Mouse (Mus musculus) hindbrain, embryonic 11.5 days (tissue): Measurements from ENCODE around the gene Cpt1c. TPM values are rescaled to one million over a fixed set of nuclear protein-coding genes. Genes with fewer than 3 reads are reported as not detected.
"Not testable (repeated sequence)": the region's sequence is repeated elsewhere in the genome, so short reads cannot be mapped to it uniquely, and the experiment has no call there.

Experiments
- ATAC-seq: fragments of 200-750 bp; cut with Nextera tagmentation; 2 replicates; pipeline ENCODE4 v1.8.0; 2017; ENCODE audit warnings: mild to moderate bottlenecking, moderate TSS enrichment, moderate library complexity; ENCODE audit not compliant: low FRiP score
- DNase-seq: peaks from one replicate; pipeline ENCODE4 v3.0.0-alpha.2; 2015; ENCODE audit warnings: low spot score
- H3K27ac ChIP-seq: fragments of 300-500 bp; sonication (generic); 2 replicates; pipeline ENCODE4 v1.5.1; 2014; ENCODE audit warnings: mild to moderate bottlenecking, low read depth, low read length
- H3K27me3 ChIP-seq: fragments of 300-500 bp; sonication (generic); 2 replicates; pipeline ENCODE4 v1.6.1; 2014; ENCODE audit warnings: mild to moderate bottlenecking, low read length, moderate library complexity, mixed read lengths; ENCODE audit not compliant: control insufficient read depth, insufficient read depth
- H3K36me3 ChIP-seq: fragments of 300-500 bp; sonication (generic); 2 replicates; pipeline ENCODE4 v1.6.1; 2014; ENCODE audit warnings: mild to moderate bottlenecking, low read length, moderate library complexity, mixed read lengths; ENCODE audit not compliant: control insufficient read depth, insufficient read depth
- H3K4me1 ChIP-seq: fragments of 300-500 bp; sonication (generic); replicated peaks from 2 replicates; pipeline ENCODE4 v1.6.1; 2014; ENCODE audit warnings: low read length, mixed read lengths; ENCODE audit not compliant: control insufficient read depth, insufficient read depth
- H3K4me2 ChIP-seq: fragments of 300-500 bp; sonication (generic); replicated peaks from 2 replicates; pipeline ENCODE4 v1.6.1; 2014; ENCODE audit warnings: mild to moderate bottlenecking, low read depth, low read length
- H3K4me3 ChIP-seq: fragments of 300-500 bp; sonication (generic); 2 replicates; pipeline ENCODE4 v1.5.1; 2014; ENCODE audit warnings: low read depth, low read length
- H3K9ac ChIP-seq: fragments of 300-500 bp; sonication (generic); 2 replicates; pipeline ENCODE4 v1.6.1; 2014; ENCODE audit warnings: low read depth, low read length
- H3K9me3 ChIP-seq: fragments of 300-500 bp; sonication (generic); 2 replicates; pipeline ENCODE4 v1.6.1; 2016; ENCODE audit warnings: low read length; ENCODE audit not compliant: control insufficient read depth
- WGBS: fragments of 180-500 bp; shearing (Covaris S2); extraction: QIAGEN DNeasy Blood & Tissue Kit; methylation state at CpG from one replicate; pipeline ENCODE4 v1.1.7; 2014; 5-methylcytosine and 5-hydroxymethylcytosine counted together
- polyA plus RNA-seq: library from polyadenylated mRNA; unstranded; fragments of >200 nt; fragmentation: Nextera tagmentation; extraction: Ambion mirVana; gene quantifications from 2 replicates; pipeline ENCODE4 v1.2.1, GENCODE M21; 2014

Cpt1c gene
- polyA plus RNA-seq = 23.4 and 23.5 TPM in 2 replicates

DNA sequence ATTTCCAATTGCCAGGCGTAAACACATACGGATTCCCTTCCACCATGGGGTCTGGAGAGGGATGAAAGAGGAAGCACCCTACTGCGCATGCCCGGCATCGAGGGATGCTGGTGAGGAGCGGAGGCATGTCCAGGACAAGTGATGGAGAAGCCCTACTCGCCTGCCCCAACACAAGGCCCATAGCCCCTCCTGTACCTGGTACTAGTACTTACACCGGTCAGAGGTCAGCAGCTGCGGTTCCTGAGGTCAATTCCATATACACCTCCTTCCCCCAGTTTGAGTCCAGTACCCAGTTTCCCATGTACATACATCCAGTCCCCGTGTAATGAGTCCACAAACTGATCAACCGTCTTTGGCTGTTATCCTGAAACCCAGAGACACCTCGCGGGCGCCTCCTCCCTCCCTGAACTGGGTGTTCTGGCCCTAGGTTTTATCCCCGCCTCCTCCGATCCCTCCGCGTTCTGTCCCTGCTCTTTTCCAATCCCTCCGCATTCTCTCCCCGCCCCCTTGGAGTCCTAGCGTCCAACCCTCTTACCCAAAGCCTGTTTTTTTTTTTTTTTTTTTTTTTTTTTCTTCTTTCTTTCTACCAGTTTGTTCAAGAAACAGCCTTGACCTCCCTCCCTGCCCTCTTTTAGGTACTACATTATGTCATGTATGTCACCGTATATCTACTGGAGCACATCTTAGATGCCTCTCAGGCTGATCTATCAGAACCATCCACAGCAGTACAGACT is at the start of gene Cpt1c:
Gene Cpt1c, minus strand, starts transcription at position 469 of the 734 bp plus-strand sequence.
- peak within 1 kb of the TSS; percentile 70 for H3K27ac ChIP-seq
- peaks cover 27% of the 10 kb centered on the region for H3K36me3 ChIP-seq
- no peaks in the 10 kb centered on the region for H3K9me3 ChIP-seq
- DNase-seq = peak; percentile 89
- no peaks in the 10 kb centered on the region for H3K27me3 ChIP-seq
- peak within 1 kb of the TSS; percentile 29 for H3K4me3 ChIP-seq
- WGBS = 2% methylated on average over 22 of the region's 22 CpGs
- ATAC-seq = peak; percentile 50; the same call in 1 of the 2 replicates
- peak within 1 kb of the TSS; percentile 74 for H3K9ac ChIP-seq
- peak within 1 kb of the TSS; percentile 47 for H3K4me2 ChIP-seq
- H3K4me1 ChIP-seq = peaks cover 4% of the 10 kb centered on the region

DNA sequence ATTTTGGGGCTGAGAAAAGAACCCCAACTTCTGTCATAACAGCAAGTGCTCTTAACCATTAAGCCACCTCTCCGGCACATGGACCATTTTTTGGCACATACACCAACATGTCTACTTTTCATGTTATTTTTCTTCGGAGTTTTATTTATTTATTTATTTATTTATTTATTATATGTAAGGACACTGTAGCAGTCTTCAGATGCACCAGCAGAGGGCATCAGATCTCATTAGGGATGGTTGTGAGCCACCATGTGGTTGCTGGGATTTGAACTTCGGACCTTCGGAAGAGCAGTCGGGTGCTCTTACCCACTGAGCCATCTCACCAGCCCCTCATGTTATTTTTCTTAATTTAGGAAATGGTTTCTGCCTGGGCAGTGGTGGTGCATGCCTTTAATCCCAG is 49.1 kb upstream of the Cpt1c start:
- WGBS = 73% methylated on average over 5 of the region's 5 CpGs
- not testable (repeated sequence) for H3K9ac ChIP-seq, H3K36me3 ChIP-seq, H3K27me3 ChIP-seq, H3K4me2 ChIP-seq, DNase-seq, H3K9me3 ChIP-seq, H3K27ac ChIP-seq, H3K4me3 ChIP-seq, ATAC-seq, H3K4me1 ChIP-seq

DNA sequence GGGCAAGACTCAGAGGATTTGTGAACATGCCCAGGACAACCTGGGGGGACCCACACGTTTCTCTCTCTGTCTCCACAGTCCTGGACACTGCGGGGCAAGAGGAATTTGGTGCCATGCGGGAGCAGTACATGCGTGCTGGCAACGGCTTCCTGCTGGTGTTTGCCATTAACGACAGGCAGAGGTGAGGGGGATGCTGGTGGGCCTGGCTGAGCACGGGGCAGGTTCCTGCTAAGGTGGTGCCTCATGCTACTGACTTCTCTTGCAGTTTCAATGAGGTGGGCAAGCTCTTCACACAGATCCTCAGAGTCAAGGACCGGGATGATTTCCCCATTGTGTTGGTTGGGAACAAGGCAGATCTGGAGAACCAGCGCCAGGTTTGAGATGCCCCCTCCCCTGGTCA is 45.6 kb upstream of the Cpt1c start:
- no peak overlapping the region for H3K4me3 ChIP-seq
- 74% methylated on average over 9 of the region's 9 CpGs for WGBS
- H3K27me3 ChIP-seq = no peaks in the 10 kb centered on the region; the same call in 1 of the 2 replicates
- DNase-seq (no peak), ATAC-seq (no peak)
- no peak overlapping the region for H3K4me2 ChIP-seq
- H3K36me3 ChIP-seq = no peaks in the 10 kb centered on the region
- no peaks in the 10 kb centered on the region; the same call in 1 of the 2 replicates for H3K4me1 ChIP-seq
- H3K27ac ChIP-seq = no peak overlapping the region
- H3K9me3 ChIP-seq = no peaks in the 10 kb centered on the region
- H3K9ac ChIP-seq = no peak overlapping the region

DNA sequence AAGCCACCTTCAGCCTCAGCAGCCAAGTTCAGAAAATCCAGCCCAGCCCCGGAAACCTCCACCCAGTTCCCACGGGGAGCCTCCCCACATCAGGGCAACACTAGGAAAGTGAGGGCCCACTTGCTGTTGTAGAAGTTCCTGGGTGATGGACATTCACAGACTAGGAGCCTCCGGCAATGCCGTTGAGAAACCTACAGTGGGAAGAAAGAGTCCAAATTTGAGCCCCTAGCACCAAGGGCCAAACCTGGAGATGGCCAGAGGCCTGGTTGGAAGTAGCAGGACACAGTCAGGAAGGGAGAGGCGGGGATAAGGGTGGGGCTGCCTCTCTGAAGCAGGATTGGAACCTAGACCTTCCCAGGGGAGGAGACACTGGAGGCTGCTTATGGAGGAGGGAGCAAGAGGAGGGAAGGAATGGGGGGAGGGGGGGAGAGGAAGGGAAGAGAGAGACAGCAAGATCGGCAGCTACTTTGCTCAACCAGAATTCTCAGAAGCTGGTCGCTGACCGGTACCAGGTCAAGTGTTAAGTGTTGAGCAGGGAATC is 44.5 kb upstream of the Cpt1c start:
- no peak for DNase-seq
- WGBS = 33% methylated on average over 8 of the region's 8 CpGs
- no peak for ATAC-seq
- Histone ChIP-seq H3K27ac (no peak overlapping the region), H3K4me3 (no peak overlapping the region), H3K9me3 (no peaks in the 10 kb centered on the region), H3K4me1 (no peaks in the 10 kb centered on the region; the same call in 1 of the 2 replicates), H3K4me2 (0 out of 2 replicates have a peak overlapping the region, but pooled peaks have one; percentile 3), H3K9ac (no peak overlapping the region), H3K36me3 (no peaks in the 10 kb centered on the region), H3K27me3 (no peaks in the 10 kb centered on the region; the same call in 1 of the 2 replicates)

DNA sequence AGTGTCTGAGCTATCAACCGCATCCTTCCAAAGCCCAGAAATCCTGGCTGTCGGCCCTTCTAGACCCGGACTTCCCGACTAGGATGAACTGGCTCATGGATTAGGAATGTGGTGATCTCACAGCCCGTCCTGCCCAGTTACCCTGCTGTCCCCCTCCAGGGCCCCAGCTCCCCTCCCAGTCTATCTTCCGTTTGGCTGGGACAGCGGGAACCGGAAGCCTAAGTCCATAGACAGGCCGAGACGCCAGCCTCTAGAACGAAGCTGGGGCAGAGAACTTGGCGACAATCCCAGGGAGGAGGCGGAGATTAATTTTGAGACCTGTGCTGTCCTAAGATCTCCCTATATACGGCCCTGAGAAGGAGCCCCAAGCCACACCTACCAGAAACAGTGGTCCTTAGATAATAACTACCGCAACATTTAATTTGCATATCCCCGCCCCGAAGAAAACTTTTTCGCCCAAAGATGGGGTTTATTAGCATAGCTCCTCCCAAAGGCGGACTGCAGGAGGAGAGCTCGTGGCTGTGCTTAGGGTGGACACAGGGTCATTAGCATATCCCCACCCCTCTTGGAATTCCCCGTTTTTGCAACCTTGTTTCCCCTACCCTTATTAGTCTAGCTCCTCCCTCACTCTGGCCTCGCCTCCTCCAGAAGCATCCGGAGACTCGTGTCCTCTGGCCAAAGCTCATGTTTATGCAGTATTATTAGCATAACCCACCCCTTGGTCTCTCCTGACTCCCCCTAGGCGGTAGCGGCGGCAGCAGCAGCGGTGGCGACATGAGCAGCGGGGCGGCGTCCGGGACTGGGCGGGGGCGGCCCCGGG is 42.8 kb upstream of the Cpt1c start, which contains the start of gene Rras:
Gene Rras, plus strand, starts transcription at position 720 of the 820 bp plus-strand sequence.
- WGBS = 0% methylated on average over 36 of the region's 36 CpGs
- H3K9ac ChIP-seq = peak within 1 kb of the TSS; percentile 53
- DNase-seq = peak; percentile 86
- no peaks in the 10 kb centered on the region; the same call in 1 of the 2 replicates for H3K27me3 ChIP-seq
- peak; percentile 89 for ATAC-seq
- H3K27ac ChIP-seq = peak within 1 kb of the TSS; percentile 61
- no peaks in the 10 kb centered on the region for H3K9me3 ChIP-seq
- H3K36me3 ChIP-seq = peaks cover 2% of the 10 kb centered on the region; the same call in 1 of the 2 replicates
- peak within 1 kb of the TSS; percentile 94 for H3K4me3 ChIP-seq
- H3K4me2 ChIP-seq = peak within 1 kb of the TSS; percentile 80
- no peaks in the 10 kb centered on the region; the same call in 1 of the 2 replicates for H3K4me1 ChIP-seq

DNA sequence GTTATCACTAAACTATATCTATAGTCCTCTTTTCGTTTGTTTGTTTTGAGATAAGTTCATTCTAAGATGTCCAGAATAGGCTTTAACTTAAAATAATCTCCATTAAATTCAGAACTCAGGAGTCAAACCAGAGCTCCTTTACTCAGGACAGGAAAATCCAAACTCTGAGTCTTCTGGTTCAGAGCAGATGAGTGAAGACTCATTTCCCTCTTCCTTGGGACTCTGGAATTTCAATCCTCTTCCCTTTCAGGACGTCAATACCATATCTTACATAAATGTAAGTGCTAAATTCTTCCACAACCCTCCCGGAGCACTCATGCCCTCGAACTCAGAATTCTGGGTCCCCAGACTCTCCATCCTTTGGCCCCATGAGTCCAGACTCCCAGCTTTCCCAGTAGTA is 42.1 kb upstream of the Cpt1c start:
- WGBS = 2% methylated on average over 4 of the region's 4 CpGs
- Histone ChIP-seq H3K27ac (peak overlapping the region; percentile 61), H3K4me3 (peak overlapping the region; percentile 94), H3K9me3 (no peaks in the 10 kb centered on the region), H3K4me1 (no peaks in the 10 kb centered on the region; the same call in 1 of the 2 replicates), H3K4me2 (peak overlapping the region; percentile 80), H3K36me3 (peaks cover 5% of the 10 kb centered on the region; the same call in 1 of the 2 replicates), H3K9ac (peak overlapping the region; percentile 32; the same call in 1 of the 2 replicates), H3K27me3 (no peaks in the 10 kb centered on the region; the same call in 1 of the 2 replicates)
- 0 out of 2 replicates have a peak, but pooled peaks have one; percentile 0 for ATAC-seq
- DNase-seq = no peak

DNA sequence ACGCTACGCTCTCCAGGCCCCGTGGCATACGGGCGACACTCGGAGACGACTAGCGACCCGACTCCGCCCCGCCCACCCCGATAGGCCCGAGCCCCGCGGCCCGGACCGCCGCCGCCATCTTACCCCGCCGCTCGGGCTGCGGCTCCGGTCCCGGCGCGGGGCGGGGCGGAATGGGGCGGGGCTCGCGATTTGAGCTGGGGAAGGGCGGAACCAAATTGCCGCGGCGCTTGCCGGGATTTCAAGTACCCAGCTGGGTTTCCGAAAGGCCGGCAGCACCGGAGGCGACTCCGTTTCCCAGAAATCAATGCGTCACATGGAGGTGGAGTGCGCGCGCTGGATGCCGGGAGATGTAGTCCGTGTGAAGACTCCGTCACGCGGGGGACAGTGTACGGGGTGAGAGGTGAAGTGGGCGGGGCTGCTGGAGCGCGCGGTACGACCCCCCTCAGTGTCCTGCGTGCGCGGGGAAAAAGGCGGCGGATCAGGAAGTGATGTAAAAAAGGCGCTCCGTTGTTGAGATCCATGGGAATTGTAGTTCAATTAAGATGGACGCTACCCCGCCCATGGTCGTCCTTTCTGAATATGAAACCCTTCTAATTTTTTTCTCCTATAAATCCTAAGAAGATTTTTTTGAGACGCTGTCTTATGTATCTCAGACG is 41.4 kb upstream of the Cpt1c start, which contains the start of gene Scaf1:
Gene Scaf1, minus strand, starts transcription at position 407 of the 656 bp plus-strand sequence.
- Histone ChIP-seq H3K4me3 (peak within 1 kb of the TSS; percentile 94), H3K9me3 (no peaks in the 10 kb centered on the region), H3K27ac (peak within 1 kb of the TSS; percentile 74), H3K4me1 (no peaks in the 10 kb centered on the region; the same call in 1 of the 2 replicates), H3K27me3 (no peaks in the 10 kb centered on the region; the same call in 1 of the 2 replicates), H3K4me2 (peak within 1 kb of the TSS; percentile 80), H3K36me3 (peaks cover 9% of the 10 kb centered on the region; the same call in 1 of the 2 replicates), H3K9ac (peak within 1 kb of the TSS; percentile 91)
- peak; percentile 92 for ATAC-seq
- WGBS = under 1% methylated on average over 60 of the region's 69 CpGs
- DNase-seq = peak; percentile 100
